Comparison of ENCODE assay signal across 9 mouse cellular contexts in the genomic region with DNA sequence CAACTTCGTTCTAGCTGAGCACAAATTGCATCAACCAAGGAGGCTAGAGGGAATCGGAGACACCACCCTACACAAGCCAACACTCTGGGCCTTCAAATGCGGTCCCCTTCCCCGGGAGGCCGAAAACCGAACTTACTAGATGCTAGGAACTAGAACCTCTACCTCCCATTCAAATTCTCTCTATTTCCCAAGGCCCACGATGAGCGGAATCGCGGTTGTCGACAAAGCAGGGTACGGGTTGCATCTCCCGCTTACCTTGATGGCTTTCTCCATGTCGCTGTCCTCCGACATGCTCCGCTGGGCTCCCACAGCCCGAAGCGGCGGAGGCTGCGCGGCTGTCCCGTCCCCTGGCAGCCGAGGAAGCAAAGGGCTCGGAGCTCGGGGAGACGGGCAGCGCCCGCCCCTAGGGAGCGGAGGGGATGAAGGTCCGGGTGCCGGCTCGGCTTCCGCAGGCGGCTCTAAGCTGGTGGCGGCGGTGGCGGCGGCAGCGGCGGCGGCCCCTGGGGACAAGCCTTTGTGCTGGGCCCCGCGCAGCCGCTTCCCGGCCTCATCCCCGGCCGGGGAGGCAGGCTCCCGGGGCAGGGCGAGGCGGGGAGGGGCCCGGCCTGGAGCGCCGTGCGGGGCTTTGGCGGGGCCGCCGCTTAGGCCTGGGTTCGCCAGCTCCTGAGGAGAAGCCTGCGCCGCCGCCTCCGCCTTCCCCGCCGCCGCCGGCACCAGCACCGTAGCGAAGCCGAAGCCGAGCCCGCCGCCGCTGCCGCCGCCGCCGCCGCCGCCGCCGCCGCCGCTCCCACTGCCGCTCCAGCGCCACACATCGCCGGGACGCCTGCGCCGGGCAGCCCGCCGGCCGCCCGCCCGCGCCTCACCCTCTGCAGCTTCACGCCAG. TPM values are rescaled to one million over a fixed set of nuclear protein-coding genes. Genes with fewer than 3 reads are reported as not detected.
A peak's percentile ranks its signal among the peaks of the same experiment; 100 is the strongest.
DNase-seq lines count a peak whose midpoint lies in the region; ATAC-seq and TF ChIP-seq lines count a peak whose summit lies in the region.
"Had no signal": no experiment of that assay in that cellular context is flagged by ENCODE, and none has a peak within 500 bp of the region (broad histone marks: within the 10 kb centered on the region; RNA-seq: fewer than 3 reads in every experiment).

A gene (minus strand): TSS at position 573 of the 883 bp plus-strand sequence.
A gene (minus strand): TSS at position 573 of the 883 bp plus-strand sequence.

- peaks cover 13% of the 10 kb centered on the region for H3K4me1 ChIP-seq in kidney, adult 2 months (ENCODE audit: control insufficient read depth, insufficient read depth, low read length)
- H3K4me1 ChIP-seq in G1E (ENCODE audit: insufficient read depth, low read depth, low read length) = peaks cover 30% of the 10 kb centered on the region
- no peaks in the 10 kb centered on the region; the same call in none of the 2 replicates for H3K4me1 ChIP-seq in embryonic fibroblast, embryonic 13.5 days (ENCODE audit: control insufficient read depth, insufficient read depth, low read length)
- peaks cover 38% of the 10 kb centered on the region for H3K4me1 ChIP-seq in hindbrain, embryonic 13.5 days (replicated peaks)
- peaks cover 32% of the 10 kb centered on the region for H3K4me1 ChIP-seq in liver, embryonic 16.5 days (ENCODE audit: control insufficient read depth, low read depth, low read length)
- H3K4me1 ChIP-seq in neural tube, embryonic 15.5 days = peaks cover 46% of the 10 kb centered on the region

- H3K9me3 ChIP-seq in G1E (replicated peaks) = no peaks in the 10 kb centered on the region
- no peaks in the 10 kb centered on the region for H3K9me3 ChIP-seq in hindbrain, embryonic 13.5 days
- H3K9me3 ChIP-seq in liver, embryonic 16.5 days (replicated peaks; ENCODE audit: control insufficient read depth, low read length) = no peaks in the 10 kb centered on the region
- no peaks in the 10 kb centered on the region for H3K9me3 ChIP-seq in neural tube, embryonic 15.5 days (replicated peaks)

- WGBS in kidney, adult 2 months = 2% methylated on average over 84 of the region's 97 CpGs
- under 1% methylated on average over 59 of the region's 97 CpGs for WGBS in hindbrain, embryonic 13.5 days
- under 1% methylated on average over 33 of the region's 97 CpGs for WGBS in liver, embryonic 16.5 days (ENCODE audit: insufficient replicate concordance)
- under 1% methylated on average over 53 of the region's 97 CpGs for WGBS in neural tube, embryonic 15.5 days

- no peak for TF ChIP-seq POLR2A in kidney, adult 2 months (IDR thresholded peaks at IDR 0.05; ENCODE audit: low read depth, low read length)
- no peak for TF ChIP-seq POLR2A in embryonic fibroblast, embryonic 13.5 days (IDR thresholded peaks at IDR 0.05; ENCODE audit: low read depth, low read length)

- H3K4me3 ChIP-seq in kidney, adult 2 months (ENCODE audit: insufficient read depth, low read depth, low read length) = peak within 1 kb of the TSS; percentile 66
- peak within 1 kb of the TSS; percentile 83 for H3K4me3 ChIP-seq in G1E (ENCODE audit: low read depth, low read length)
- H3K4me3 ChIP-seq in embryonic fibroblast, embryonic 13.5 days (ENCODE audit: insufficient read depth, low read length) = peak within 1 kb of the TSS; percentile 81
- peak within 1 kb of the TSS; percentile 100 for H3K4me3 ChIP-seq in hindbrain, embryonic 13.5 days
- H3K4me3 ChIP-seq in liver, embryonic 16.5 days (ENCODE audit: low read depth, low read length) = peak within 1 kb of the TSS; percentile 98
- peak within 1 kb of the TSS; percentile 100 for H3K4me3 ChIP-seq in neural tube, embryonic 15.5 days (replicated peaks)

- H3K36me3 ChIP-seq in kidney, adult 2 months (ENCODE audit: control insufficient read depth, insufficient read depth, low read length) = no peaks in the 10 kb centered on the region
- H3K36me3 ChIP-seq in G1E (replicated peaks) = peaks cover 37% of the 10 kb centered on the region
- H3K36me3 ChIP-seq in hindbrain, embryonic 13.5 days = no peaks in the 10 kb centered on the region
- no peaks in the 10 kb centered on the region for H3K36me3 ChIP-seq in liver, embryonic 16.5 days (ENCODE audit: control insufficient read depth, insufficient read depth)
- H3K36me3 ChIP-seq in neural tube, embryonic 15.5 days = no peaks in the 10 kb centered on the region

- peak; percentile 40 for DNase-seq in kidney, adult 2 months
- no peak for DNase-seq in kidney, postnatal 14 days
- peak; percentile 66 for DNase-seq in G1E (ENCODE audit: low spot score)
- DNase-seq in right cerebral cortex, adult 18-20 months = no peak

- no peak for ATAC-seq in G1E (ENCODE audit: extremely low read depth, insufficient number of reproducible peaks, low FRiP score, poor library complexity, severe bottlenecking)
- ATAC-seq in hindbrain, embryonic 13.5 days (ENCODE audit: low FRiP score) = peak; percentile 66
- peak; percentile 73 for ATAC-seq in liver, embryonic 16.5 days (ENCODE audit: low read depth)
- ATAC-seq in neural tube, embryonic 15.5 days (ENCODE audit: low FRiP score) = peak; percentile 56

- peak within 1 kb of the TSS; percentile 99 for H3K9ac ChIP-seq in hindbrain, embryonic 13.5 days
- peak within 1 kb of the TSS; percentile 97 for H3K9ac ChIP-seq in liver, embryonic 16.5 days (ENCODE audit: low read depth, low read length)
- H3K9ac ChIP-seq in neural tube, embryonic 15.5 days (replicated peaks) = peak within 1 kb of the TSS; percentile 95

- no peak for TF ChIP-seq CTCF in kidney, adult 2 months (conservative IDR thresholded peaks at IDR 0.05; ENCODE audit: insufficient read depth, insufficient read length, low read depth, low read length)
- no peak for TF ChIP-seq CTCF in G1E (IDR thresholded peaks at IDR 0.05; ENCODE audit: low read depth, low read length)
- TF ChIP-seq CTCF in embryonic fibroblast, embryonic 13.5 days (IDR thresholded peaks at IDR 0.05; ENCODE audit: borderline replicate concordance, insufficient read depth, low read length) = no peak

- peak within 1 kb of the TSS; percentile 68 for H3K27ac ChIP-seq in kidney, adult 2 months (ENCODE audit: insufficient read depth, low read depth, low read length)
- H3K27ac ChIP-seq in embryonic fibroblast, embryonic 13.5 days (ENCODE audit: insufficient read depth, low read length) = peak within 1 kb of the TSS; percentile 52; the same call in 1 of the 2 replicates
- peak within 1 kb of the TSS; percentile 97 for H3K27ac ChIP-seq in hindbrain, embryonic 13.5 days
- H3K27ac ChIP-seq in liver, embryonic 16.5 days (ENCODE audit: low read length) = peak within 1 kb of the TSS; percentile 91
- H3K27ac ChIP-seq in neural tube, embryonic 15.5 days (replicated peaks) = peak within 1 kb of the TSS; percentile 96

- H3K27me3 ChIP-seq in kidney, adult 2 months (replicated peaks; ENCODE audit: control insufficient read depth, insufficient read depth, low read length) = no peaks in the 10 kb centered on the region
- H3K27me3 ChIP-seq in G1E (ENCODE audit: insufficient read depth, low read length) = no peaks in the 10 kb centered on the region
- no peaks in the 10 kb centered on the region for H3K27me3 ChIP-seq in hindbrain, embryonic 13.5 days
- no peaks in the 10 kb centered on the region for H3K27me3 ChIP-seq in liver, embryonic 16.5 days (ENCODE audit: control insufficient read depth, insufficient read depth, low read depth, low read length)
- H3K27me3 ChIP-seq in neural tube, embryonic 15.5 days (replicated peaks) = no peaks in the 10 kb centered on the region

- H3K4me2 ChIP-seq in hindbrain, embryonic 13.5 days = peak within 1 kb of the TSS; percentile 80
- peak within 1 kb of the TSS; percentile 92 for H3K4me2 ChIP-seq in liver, embryonic 16.5 days (ENCODE audit: low read depth, low read length)
- peak within 1 kb of the TSS; percentile 94 for H3K4me2 ChIP-seq in neural tube, embryonic 15.5 days

RNA-seq across cellular contexts. Expression of the first gene that starts in this region (rescaled TPM):
- polyA plus RNA-seq in kidney, adult 2 months (2012; rRNA removed) = 2.0 and 2.2 TPM in 2 replicates
- total RNA-seq in G1E (2014; fragmentation: Nextera tagmentation) (4.4 and 5.1 TPM in 2 replicates), G1E (2017) (3.0 and 3.5 TPM in 2 replicates)
- 0.17 and 0.18 TPM in 2 replicates for polyA plus RNA-seq in G1E (2012)
- polyA plus RNA-seq in embryonic fibroblast, embryonic 13.5 days (2011; ENCODE audit: insufficient read length, low read depth, missing spikeins) = 1.9 and 2.7 TPM in 2 replicates
- 3.9 TPM in 2 replicates for polyA plus RNA-seq in hindbrain, embryonic 13.5 days (2015; fragmentation: Nextera tagmentation; extraction: Ambion mirVana)
- 0.29 and 0.30 TPM in 2 replicates for polyA plus RNA-seq in liver, embryonic 16.5 days (2015; fragmentation: Nextera tagmentation; extraction: Ambion mirVana)
- polyA plus RNA-seq in neural tube, embryonic 15.5 days (2015; fragmentation: Nextera tagmentation; extraction: Ambion mirVana) = 3.7 and 4.6 TPM in 2 replicates

RNA-seq across cellular contexts. Expression of the second gene that starts in this region (rescaled TPM):
- 0.13 TPM in 1 of 2 replicates, not detected in the other for polyA plus RNA-seq in kidney, adult 2 months (2012; rRNA removed)
- total RNA-seq in G1E (2014; fragmentation: Nextera tagmentation) = not detected in 2 replicates
- total RNA-seq in G1E (2017) = 0.17 TPM in 1 of 2 replicates, not detected in the other
- not detected in 2 replicates for polyA plus RNA-seq in G1E (2012)
- not detected in 2 replicates for polyA plus RNA-seq in embryonic fibroblast, embryonic 13.5 days (2011; ENCODE audit: insufficient read length, low read depth, missing spikeins)
- not detected in 2 replicates for polyA plus RNA-seq in hindbrain, embryonic 13.5 days (2015; fragmentation: Nextera tagmentation; extraction: Ambion mirVana)
- polyA plus RNA-seq in liver, embryonic 16.5 days (2015; fragmentation: Nextera tagmentation; extraction: Ambion mirVana) = not detected in 2 replicates
- polyA plus RNA-seq in neural tube, embryonic 15.5 days (2015; fragmentation: Nextera tagmentation; extraction: Ambion mirVana) = not detected in 2 replicates
- total RNA-seq: common myeloid progenitor, adult 5-6 weeks had no signal

Comparison
In these comparisons a context has a peak if more than half of its experiments do, and no peak if none do; other contexts are left out.
1. DNase-seq: peak in kidney, adult 2 months (single experiment) and G1E (single experiment); none in kidney, postnatal 14 days (single experiment) and right cerebral cortex, adult 18-20 months (single experiment).
2. Peak in ATAC-seq, H3K4me3 ChIP-seq, H3K27ac ChIP-seq, H3K9ac ChIP-seq and H3K4me2 ChIP-seq in liver, embryonic 16.5 days; RNA of the genes that start here not detected or under 1 TPM.
3. Peak in every context shown above with its lines, with median percentiles within 50 percentile points of each other: H3K27ac ChIP-seq, H3K4me3 ChIP-seq, H3K4me2 ChIP-seq and H3K9ac ChIP-seq.